Mouse (Mus musculus): ENCODE measurements at regions not wholly inside any gene's neighbourhood (a gene's known extent, or its start where the extent isn't known, plus 50 kb on each side); places are given as distances from the start of the nearest gene placed in this dataset.

DNA sequence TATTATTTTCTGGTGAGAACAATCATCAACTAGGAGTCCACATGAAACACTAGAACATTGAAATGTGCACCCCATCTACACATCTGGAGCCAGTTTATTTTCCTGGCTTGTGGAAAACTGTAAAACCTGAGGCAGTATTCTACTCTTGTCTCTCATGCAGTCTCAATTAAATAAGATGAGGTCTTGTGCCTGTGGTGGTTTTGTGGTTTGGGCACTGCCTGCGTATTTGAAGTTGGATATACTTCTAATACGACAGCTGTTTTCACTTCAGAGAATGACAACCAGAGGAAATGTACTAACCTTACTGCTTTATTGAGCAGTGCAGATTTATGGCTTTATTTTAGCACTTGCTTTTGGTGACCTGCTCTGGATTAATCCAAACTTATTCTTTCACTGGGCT lies 499.3 kb upstream of the Slc8a1 start:
- Histone ChIP-seq H3K9me3 (ENCODE audit: control insufficient read depth, low read length) (no peaks in the 10 kb centered on the region), H3K4me2 (ENCODE audit: low read depth) (no peak overlapping the region), H3K4me3 (ENCODE audit: insufficient read depth in 1 of 2, low read depth in 2 of 2, low read length in 2 of 2) (no peak overlapping the region), H3K9ac (replicated peaks) (no peak overlapping the region), H3K36me3 (replicated peaks; ENCODE audit: control insufficient read depth, insufficient read depth, low read depth) (no peaks in the 10 kb centered on the region), H3K27me3 (ENCODE audit: control insufficient read depth, insufficient read depth, low read length) (no peaks in the 10 kb centered on the region), H3K27ac (no peak overlapping the region), H3K4me1 (replicated peaks; ENCODE audit: control insufficient read depth in 2 of 2, insufficient read depth in 2 of 2, low read length in 1 of 2) (no peaks in the 10 kb centered on the region)
- WGBS (ENCODE audit: insufficient replicate concordance) = 20% methylated on average over 2 of the region's 2 CpGs
- TF ChIP-seq CTCF (IDR thresholded peaks at IDR 0.05; ENCODE audit: low read depth) (no peak), EP300 (IDR thresholded peaks at IDR 0.05; ENCODE audit: low read depth) (no peak)
- ATAC-seq (ENCODE audit: insufficient read depth) (no peak), DNase-seq (ENCODE audit: low read depth in 3 of 3, low spot score in 3 of 3) (no peak)

DNA sequence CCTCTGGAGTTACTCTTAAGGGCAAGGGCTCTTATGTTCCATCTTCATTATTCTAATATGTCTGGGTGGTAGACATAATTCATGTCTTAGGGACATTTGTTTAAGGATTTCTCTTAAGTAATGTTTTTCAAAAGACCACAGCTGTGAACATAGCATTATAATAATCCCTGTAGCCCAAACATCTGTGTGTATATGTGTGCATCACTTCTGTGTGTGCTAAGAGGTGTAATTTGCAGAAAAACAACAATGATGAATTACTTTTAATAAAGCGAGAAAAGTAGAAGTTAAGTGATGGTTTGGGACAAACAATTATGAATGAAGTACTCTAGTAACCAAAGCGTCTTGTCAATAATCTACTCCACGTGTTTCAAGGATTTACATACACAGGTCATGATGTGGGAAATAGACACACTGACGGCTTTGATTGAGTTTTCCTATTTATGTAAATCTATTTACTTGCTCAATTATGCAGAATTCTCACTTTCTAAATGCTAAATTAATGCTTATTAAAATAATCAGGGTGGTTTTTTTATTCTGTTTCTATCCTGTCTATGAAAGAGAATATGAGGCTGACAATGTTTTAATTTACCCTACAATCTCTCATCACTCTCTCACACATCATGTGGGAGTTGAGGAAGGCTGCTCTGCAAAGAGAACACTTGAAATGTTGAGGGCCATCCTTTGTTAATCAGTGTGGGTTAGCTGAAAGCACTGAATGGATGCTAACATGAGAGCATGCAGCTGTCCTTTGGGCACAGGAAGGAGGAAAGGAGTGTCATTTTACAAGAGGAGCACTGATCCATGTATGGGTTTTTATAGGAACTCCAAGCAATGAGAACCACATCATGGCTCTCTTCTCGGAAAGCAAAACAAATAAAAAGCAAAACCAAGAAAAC lies 477.8 kb upstream of the Slc8a1 start:
- Histone ChIP-seq H3K4me3 (ENCODE audit: insufficient read depth in 1 of 2, low read depth in 2 of 2, low read length in 2 of 2) (no peak overlapping the region), H3K36me3 (replicated peaks; ENCODE audit: control insufficient read depth, insufficient read depth, low read depth) (no peaks in the 10 kb centered on the region), H3K27ac (no peak overlapping the region), H3K27me3 (ENCODE audit: control insufficient read depth, insufficient read depth, low read length) (no peaks in the 10 kb centered on the region), H3K4me2 (ENCODE audit: low read depth) (no peak overlapping the region), H3K9me3 (ENCODE audit: control insufficient read depth, low read length) (no peaks in the 10 kb centered on the region), H3K4me1 (replicated peaks; ENCODE audit: control insufficient read depth in 2 of 2, insufficient read depth in 2 of 2, low read length in 1 of 2) (no peaks in the 10 kb centered on the region), H3K9ac (replicated peaks) (no peak overlapping the region)
- no peak for ATAC-seq (ENCODE audit: insufficient read depth)
- no peak for TF ChIP-seq EP300 (IDR thresholded peaks at IDR 0.05; ENCODE audit: low read depth)
- no peak for TF ChIP-seq CTCF (IDR thresholded peaks at IDR 0.05; ENCODE audit: low read depth)
- WGBS (ENCODE audit: insufficient replicate concordance) = 63% methylated on average over 5 of the region's 5 CpGs
- no peak for DNase-seq (ENCODE audit: low read depth in 3 of 3, low spot score in 3 of 3)

DNA sequence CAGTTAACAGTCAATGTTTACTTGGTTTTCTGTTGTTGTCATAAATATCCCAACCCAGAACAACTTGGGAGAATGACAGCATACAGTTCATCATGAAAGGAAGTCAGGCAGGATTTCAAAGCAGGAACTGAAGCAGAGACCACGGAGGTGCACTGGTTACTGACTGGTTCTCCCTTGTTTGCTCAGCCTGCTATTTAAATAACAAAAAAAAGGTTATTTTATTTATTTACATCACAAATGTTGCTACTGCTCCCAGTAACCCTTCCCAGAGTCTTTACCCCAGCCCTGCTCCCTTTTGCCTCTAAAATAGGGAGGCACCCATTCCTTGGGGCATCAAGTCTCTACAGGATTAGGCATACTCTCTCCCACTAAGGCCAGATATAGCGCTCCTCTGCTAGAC lies 461.8 kb upstream of the Slc8a1 start:
- 41% methylated on average over 2 of the region's 2 CpGs for WGBS (ENCODE audit: insufficient replicate concordance)
- Histone ChIP-seq H3K27me3 (ENCODE audit: control insufficient read depth, insufficient read depth, low read length) (no peaks in the 10 kb centered on the region), H3K9me3 (ENCODE audit: control insufficient read depth, low read length) (no peaks in the 10 kb centered on the region), H3K4me1 (replicated peaks; ENCODE audit: control insufficient read depth in 2 of 2, insufficient read depth in 2 of 2, low read length in 1 of 2) (no peaks in the 10 kb centered on the region), H3K4me2 (ENCODE audit: low read depth) (no peak overlapping the region), H3K4me3 (ENCODE audit: insufficient read depth in 1 of 2, low read depth in 2 of 2, low read length in 2 of 2) (no peak overlapping the region), H3K36me3 (replicated peaks; ENCODE audit: control insufficient read depth, insufficient read depth, low read depth) (no peaks in the 10 kb centered on the region), H3K27ac (no peak overlapping the region), H3K9ac (replicated peaks) (no peak overlapping the region)
- TF ChIP-seq EP300 (IDR thresholded peaks at IDR 0.05; ENCODE audit: low read depth) (no peak), CTCF (IDR thresholded peaks at IDR 0.05; ENCODE audit: low read depth) (no peak)
- ATAC-seq (ENCODE audit: insufficient read depth) (no peak), DNase-seq (ENCODE audit: low read depth in 3 of 3, low spot score in 3 of 3) (no peak)

DNA sequence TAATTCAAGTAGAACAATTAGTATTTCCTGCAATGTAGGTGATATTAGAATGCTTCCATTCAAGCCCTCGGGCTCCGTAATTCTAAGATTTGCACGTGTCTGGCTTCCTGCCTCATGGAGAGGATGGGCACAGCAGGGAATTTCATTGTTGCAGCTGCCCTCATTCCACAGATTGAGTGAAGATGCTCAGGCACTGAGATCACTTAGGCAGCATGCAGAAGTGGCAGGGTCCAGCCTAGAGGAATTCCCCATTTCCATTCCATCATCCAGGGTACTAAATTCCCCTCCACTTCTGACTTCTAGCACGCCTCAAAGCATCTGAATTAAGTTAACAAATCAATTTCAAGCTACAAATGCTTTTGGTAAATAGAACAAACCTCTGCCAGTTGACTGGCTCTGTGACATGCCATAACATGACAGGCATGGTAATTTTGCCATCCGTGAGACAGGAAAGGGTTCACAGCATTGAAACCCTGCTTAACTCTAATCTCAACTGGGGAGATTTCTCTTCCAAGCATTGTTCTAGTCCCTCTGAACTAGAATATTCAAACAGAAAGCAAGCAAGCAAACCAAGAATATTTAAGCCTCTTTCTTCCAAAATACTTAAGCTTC lies 461.0 kb upstream of the Slc8a1 start:
- Histone ChIP-seq H3K4me2 (ENCODE audit: low read depth) (no peak overlapping the region), H3K9me3 (ENCODE audit: control insufficient read depth, low read length) (no peaks in the 10 kb centered on the region), H3K9ac (replicated peaks) (no peak overlapping the region), H3K36me3 (replicated peaks; ENCODE audit: control insufficient read depth, insufficient read depth, low read depth) (no peaks in the 10 kb centered on the region), H3K27ac (no peak overlapping the region), H3K27me3 (ENCODE audit: control insufficient read depth, insufficient read depth, low read length) (no peaks in the 10 kb centered on the region), H3K4me1 (replicated peaks; ENCODE audit: control insufficient read depth in 2 of 2, insufficient read depth in 2 of 2, low read length in 1 of 2) (no peaks in the 10 kb centered on the region), H3K4me3 (ENCODE audit: insufficient read depth in 1 of 2, low read depth in 2 of 2, low read length in 2 of 2) (no peak overlapping the region)
- WGBS (ENCODE audit: insufficient replicate concordance) = 47% methylated on average over 5 of the region's 5 CpGs
- TF ChIP-seq EP300 (IDR thresholded peaks at IDR 0.05; ENCODE audit: low read depth) = no peak
- no peak for TF ChIP-seq CTCF (IDR thresholded peaks at IDR 0.05; ENCODE audit: low read depth)
- ATAC-seq (ENCODE audit: insufficient read depth) = no peak
- DNase-seq (ENCODE audit: low read depth in 3 of 3, low spot score in 3 of 3) = no peak

DNA sequence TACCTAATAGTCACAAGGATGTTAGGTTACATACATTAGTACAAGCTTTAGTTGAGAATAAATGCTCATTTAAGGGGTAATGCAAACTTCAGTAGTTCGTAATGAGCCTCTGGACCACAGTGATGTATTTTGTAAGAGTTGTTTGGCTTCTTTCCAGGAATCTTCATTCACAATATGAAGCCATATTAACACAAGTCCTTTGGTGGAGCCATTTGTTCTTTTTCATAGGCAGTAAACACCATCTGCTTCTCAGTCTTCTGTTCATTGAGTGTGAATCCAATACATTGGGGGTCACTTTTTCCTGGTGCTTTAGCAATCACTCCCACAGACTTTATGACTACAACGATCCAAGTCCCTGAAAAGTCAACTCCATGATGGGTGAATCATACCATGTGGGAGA lies 446.1 kb upstream of the Slc8a1 start:
- H3K4me3 ChIP-seq (ENCODE audit: insufficient read depth in 1 of 2, low read depth in 2 of 2, low read length in 2 of 2) = no peak overlapping the region
- no peaks in the 10 kb centered on the region for H3K9me3 ChIP-seq (ENCODE audit: control insufficient read depth, low read length)
- DNase-seq (ENCODE audit: low read depth in 3 of 3, low spot score in 3 of 3) (no peak), ATAC-seq (ENCODE audit: insufficient read depth) (no peak)
- no peak overlapping the region for H3K4me2 ChIP-seq (ENCODE audit: low read depth)
- H3K9ac ChIP-seq (replicated peaks) = no peak overlapping the region
- WGBS (ENCODE audit: insufficient replicate concordance) = 61% methylated on average over 2 of the region's 2 CpGs
- H3K4me1 ChIP-seq (replicated peaks; ENCODE audit: control insufficient read depth in 2 of 2, insufficient read depth in 2 of 2, low read length in 1 of 2) = no peaks in the 10 kb centered on the region
- no peaks in the 10 kb centered on the region for H3K36me3 ChIP-seq (replicated peaks; ENCODE audit: control insufficient read depth, insufficient read depth, low read depth)
- TF ChIP-seq EP300 (IDR thresholded peaks at IDR 0.05; ENCODE audit: low read depth) (no peak), CTCF (IDR thresholded peaks at IDR 0.05; ENCODE audit: low read depth) (no peak)
- no peak overlapping the region for H3K27ac ChIP-seq
- H3K27me3 ChIP-seq (ENCODE audit: control insufficient read depth, insufficient read depth, low read length) = no peaks in the 10 kb centered on the region

Measured in liver, embryonic 14.5 days (tissue).